Mouse (Mus musculus) forebrain, embryonic 15.5 days (tissue): ENCODE data around the gene Sytl1. TPM values are rescaled to one million over a fixed set of nuclear protein-coding genes. Genes with fewer than 3 reads are reported as not detected.

ENCODE experiments used
- ATAC-seq: fragments of 200-750 bp; cut with Nextera tagmentation; replicated peaks from 2 replicates; pipeline ENCODE4 v1.8.0; 2017; ENCODE audit warnings: mild to moderate bottlenecking, moderate TSS enrichment, moderate library complexity
- H3K27ac ChIP-seq: fragments of 300-500 bp; sonication (generic); replicated peaks from 2 replicates; pipeline ENCODE4 v1.5.1; 2015; ENCODE audit warnings: mild to moderate bottlenecking, inconsistent platforms
- H3K27me3 ChIP-seq: fragments of 300-500 bp; sonication (generic); 2 replicates; pipeline ENCODE4 v1.6.1; 2015; ENCODE audit warnings: inconsistent platforms
- H3K36me3 ChIP-seq: fragments of 300-500 bp; sonication (generic); 2 replicates; pipeline ENCODE4 v1.6.1; 2015; ENCODE audit warnings: mild to moderate bottlenecking, inconsistent platforms
- H3K4me1 ChIP-seq: fragments of 300-500 bp; sonication (generic); 2 replicates; pipeline ENCODE4 v1.6.1; 2015; ENCODE audit warnings: inconsistent platforms
- H3K4me2 ChIP-seq: fragments of 300-500 bp; sonication (generic); replicated peaks from 2 replicates; pipeline ENCODE4 v1.6.1; 2015; ENCODE audit warnings: mild to moderate bottlenecking, inconsistent platforms
- H3K4me3 ChIP-seq: fragments of 300-500 bp; sonication (generic); 2 replicates; pipeline ENCODE4 v1.5.1; 2015; ENCODE audit warnings: mild to moderate bottlenecking, inconsistent platforms
- H3K9ac ChIP-seq: fragments of 300-500 bp; sonication (generic); replicated peaks from 2 replicates; pipeline ENCODE4 v1.6.1; 2015; ENCODE audit warnings: mild to moderate bottlenecking, inconsistent platforms
- H3K9me3 ChIP-seq: fragments of 300-500 bp; sonication (generic); 2 replicates; pipeline ENCODE4 v1.6.1; 2016; ENCODE audit warnings: inconsistent platforms
- WGBS: fragments of 180-500 bp; shearing (Covaris S2); methylation state at CpG from one replicate; pipeline ENCODE4 v1.1.7; 2015; ENCODE audit warnings: mixed read lengths; 5-methylcytosine and 5-hydroxymethylcytosine counted together
- polyA plus RNA-seq: library from polyadenylated mRNA; unstranded; fragments of >200 nt; fragmentation: Nextera tagmentation; extraction: Ambion mirVana; gene quantifications from 2 replicates; pipeline ENCODE4 v1.2.1, GENCODE M21; 2015

Gene Sytl1
- polyA plus RNA-seq, 1 experiment from 2014 or later = 0.29 TPM

DNA sequence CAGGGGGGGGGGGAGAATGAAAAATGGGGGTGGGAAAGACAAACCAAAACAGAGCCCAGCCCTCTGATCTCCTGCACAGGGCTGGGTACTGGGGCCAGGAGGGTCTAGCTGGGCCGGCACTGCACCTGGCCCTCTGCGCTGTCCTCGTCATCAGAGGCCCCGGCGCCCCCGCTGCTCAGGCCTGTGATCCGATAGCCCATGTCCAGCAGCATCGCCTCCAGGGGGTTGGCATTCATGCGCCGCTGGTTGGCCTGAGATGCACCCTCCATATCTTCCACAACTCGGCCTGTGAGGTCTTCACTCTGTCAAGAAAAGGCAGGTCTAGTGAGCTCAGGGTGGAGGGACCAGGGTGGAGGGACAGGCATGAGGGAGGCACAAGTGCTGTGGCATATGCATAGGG is 31.2 kb upstream of the Sytl1 start:
- Histone ChIP-seq H3K4me2 (no peak overlapping the region), H3K27me3 (no peaks in the 10 kb centered on the region), H3K9ac (no peak overlapping the region), H3K4me3 (no peak overlapping the region), H3K36me3 (peaks cover 22% of the 10 kb centered on the region), H3K9me3 (no peaks in the 10 kb centered on the region), H3K27ac (no peak overlapping the region), H3K4me1 (peaks cover 33% of the 10 kb centered on the region)
- no peak for ATAC-seq
- WGBS = 43% methylated on average over 11 of the region's 11 CpGs

DNA sequence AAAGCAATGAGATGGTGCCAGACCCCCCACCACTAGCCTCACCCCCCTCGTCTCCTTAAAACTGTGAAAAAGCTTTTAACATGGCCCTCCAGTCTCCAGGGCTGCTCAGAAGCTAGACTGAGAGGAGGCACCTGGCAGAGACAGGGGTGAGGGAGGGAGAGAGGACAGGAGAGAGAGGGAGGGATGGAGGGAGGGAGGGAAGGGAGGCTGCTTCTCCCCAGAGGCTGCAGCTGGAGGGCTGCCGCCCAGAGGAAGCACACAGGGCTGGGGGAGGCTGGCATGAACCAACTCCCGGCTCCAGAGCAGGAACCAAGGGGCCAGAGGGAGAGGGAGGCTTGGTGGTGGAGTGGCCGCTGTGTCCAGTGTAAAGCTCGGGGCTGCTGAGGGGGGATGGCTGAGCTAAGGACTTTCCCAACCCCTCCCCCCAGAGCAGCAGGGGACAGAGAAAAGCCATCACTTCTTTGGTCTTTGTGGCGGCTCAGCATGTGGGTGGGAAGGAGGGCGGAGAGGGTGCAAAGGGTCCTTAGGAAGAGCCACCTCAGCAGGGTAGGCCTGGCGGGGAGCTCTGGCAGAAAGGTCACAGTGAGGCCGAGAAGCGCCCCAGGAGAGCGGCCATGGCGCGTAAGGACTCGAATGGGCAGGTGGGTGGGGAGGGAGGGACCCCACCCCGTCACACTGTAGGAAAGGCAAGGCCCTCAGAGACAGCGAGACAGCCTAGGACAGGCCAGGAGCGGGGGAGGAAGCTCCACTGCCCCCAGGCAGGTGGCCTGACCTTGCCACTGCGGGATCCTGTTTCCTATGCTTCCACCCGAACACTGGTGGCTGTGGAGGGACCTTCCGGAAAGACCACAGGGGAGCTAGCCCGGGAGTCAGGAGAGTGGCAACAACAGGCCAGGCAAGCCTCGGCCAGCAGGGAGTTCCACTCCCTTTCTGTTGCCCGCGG is 30.3 kb upstream of the Sytl1 start:
- Histone ChIP-seq H3K27me3 (no peaks in the 10 kb centered on the region), H3K36me3 (peaks cover 22% of the 10 kb centered on the region), H3K4me2 (no peak overlapping the region), H3K4me3 (no peak overlapping the region), H3K9ac (no peak overlapping the region), H3K4me1 (peaks cover 24% of the 10 kb centered on the region), H3K9me3 (no peaks in the 10 kb centered on the region), H3K27ac (peak overlapping the region; percentile 57)
- ATAC-seq = peak; percentile 53
- WGBS = 14% methylated on average over 24 of the region's 24 CpGs

DNA sequence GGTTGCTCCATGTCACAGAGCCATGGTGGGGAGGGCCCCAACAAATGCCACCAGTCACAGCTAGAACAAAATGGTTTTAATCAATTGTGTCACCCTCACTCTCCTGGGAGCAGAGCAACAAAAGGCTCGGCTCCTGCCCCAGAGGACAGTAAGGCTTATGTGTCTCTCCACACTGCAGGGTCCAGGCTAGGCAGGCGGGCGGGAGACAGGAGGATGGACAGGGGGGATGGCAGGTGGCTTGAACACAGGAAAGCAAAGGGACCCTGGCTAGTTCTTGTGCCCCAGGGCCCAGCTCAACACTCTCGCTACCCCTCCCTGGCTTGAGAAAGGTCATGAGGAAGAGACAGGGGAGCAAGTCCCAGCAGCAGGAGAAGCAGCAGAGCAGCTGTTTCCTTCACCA is 29.5 kb upstream of the Sytl1 start:
- Histone ChIP-seq H3K27ac (peak overlapping the region; percentile 57; the same call in 1 of the 2 replicates), H3K27me3 (no peaks in the 10 kb centered on the region), H3K9ac (no peak overlapping the region), H3K4me1 (peaks cover 16% of the 10 kb centered on the region), H3K9me3 (no peaks in the 10 kb centered on the region), H3K4me2 (no peak overlapping the region), H3K36me3 (peaks cover 22% of the 10 kb centered on the region), H3K4me3 (no peak overlapping the region)
- WGBS = 63% methylated on average over 4 of the region's 4 CpGs
- ATAC-seq = no peak

DNA sequence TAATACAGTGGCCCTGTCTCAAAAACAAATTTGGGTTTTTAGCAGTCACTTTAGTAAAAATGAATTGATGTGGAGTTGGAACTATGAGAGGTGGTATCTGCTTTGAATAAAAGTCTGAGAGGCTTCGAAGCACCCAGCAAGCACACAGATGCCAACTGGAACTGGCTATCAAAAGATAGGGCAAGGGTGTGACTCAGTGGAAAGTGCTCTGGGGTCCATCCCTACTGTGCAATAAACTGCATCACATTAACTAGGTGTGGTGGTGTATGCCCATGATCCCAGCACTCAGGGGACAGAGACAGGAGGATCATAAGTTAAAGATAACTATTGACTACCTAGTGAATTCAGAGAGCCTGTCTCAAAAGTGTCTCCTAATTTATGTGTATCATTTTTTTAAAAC is 28.3 kb upstream of the Sytl1 start:
- Histone ChIP-seq H3K4me2 (no peak overlapping the region), H3K4me1 (peaks cover 15% of the 10 kb centered on the region; the same call in 1 of the 2 replicates), H3K36me3 (peaks cover 17% of the 10 kb centered on the region), H3K27ac (no peak overlapping the region), H3K4me3 (no peak overlapping the region), H3K9me3 (no peaks in the 10 kb centered on the region), H3K9ac (no peak overlapping the region), H3K27me3 (no peaks in the 10 kb centered on the region)
- WGBS = 95% methylated on average over 1 of the region's 1 CpGs
- ATAC-seq = no peak

DNA sequence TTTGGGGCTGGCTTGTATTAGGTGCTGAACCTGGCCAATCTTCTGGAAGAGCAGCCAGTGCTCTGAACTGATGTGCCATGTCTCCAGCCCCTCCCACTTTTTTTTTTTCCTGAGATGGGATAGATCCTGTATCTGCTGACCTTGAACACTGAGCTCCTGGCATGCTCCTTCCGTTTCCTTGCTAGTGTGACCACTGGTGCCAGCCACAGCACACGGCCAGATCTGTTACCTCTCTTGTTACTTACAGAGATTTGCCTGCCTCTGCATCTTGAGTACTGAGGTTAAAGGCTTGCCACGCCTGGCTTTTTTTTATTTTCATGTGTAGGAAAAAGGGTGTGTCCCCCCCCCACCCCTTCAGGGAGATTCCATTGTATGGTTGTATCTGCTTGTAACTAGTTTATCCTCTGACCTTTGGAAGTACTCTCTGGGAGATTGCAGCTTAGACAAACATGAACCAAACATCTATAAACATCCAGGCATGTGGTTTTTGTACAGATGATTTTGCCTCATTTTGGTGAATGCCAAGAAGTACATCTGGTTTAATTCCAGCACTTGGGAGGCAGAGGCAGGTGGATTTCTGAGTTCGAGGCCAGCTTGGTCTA is 23.7 kb upstream of the Sytl1 start:
- H3K27ac ChIP-seq = no peak overlapping the region
- no peak overlapping the region for H3K4me3 ChIP-seq
- H3K9me3 ChIP-seq = no peaks in the 10 kb centered on the region
- WGBS = 85% methylated on average over 4 of the region's 4 CpGs
- no peak for ATAC-seq
- H3K9ac ChIP-seq = no peak overlapping the region
- peaks cover 13% of the 10 kb centered on the region for H3K4me1 ChIP-seq
- H3K27me3 ChIP-seq = no peaks in the 10 kb centered on the region
- no peak overlapping the region for H3K4me2 ChIP-seq
- H3K36me3 ChIP-seq = no peaks in the 10 kb centered on the region

DNA sequence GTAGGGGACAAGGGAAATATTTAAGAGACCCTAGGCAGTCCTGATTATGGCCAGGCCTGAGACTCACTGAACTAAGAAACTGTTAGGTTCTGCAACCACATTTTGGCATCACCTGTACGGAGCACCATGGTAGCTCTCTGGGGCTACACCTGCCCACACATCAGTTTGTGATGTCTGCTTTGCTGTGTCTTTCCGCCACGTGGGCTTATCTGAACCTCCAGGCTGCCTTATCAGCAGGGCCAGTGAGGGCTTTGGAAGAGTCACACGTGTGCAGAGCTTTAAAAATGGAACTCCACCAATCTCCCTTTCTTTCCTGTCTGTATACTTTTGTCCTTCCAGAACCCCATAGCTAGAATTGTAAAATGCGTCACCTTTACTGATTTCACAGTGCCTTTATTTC is 23.0 kb upstream of the Sytl1 start:
- Histone ChIP-seq H3K27ac (no peak overlapping the region), H3K9me3 (no peaks in the 10 kb centered on the region), H3K4me3 (no peak overlapping the region), H3K4me1 (peaks cover 18% of the 10 kb centered on the region), H3K9ac (no peak overlapping the region), H3K27me3 (no peaks in the 10 kb centered on the region), H3K4me2 (no peak overlapping the region), H3K36me3 (no peaks in the 10 kb centered on the region)
- no peak for ATAC-seq
- 83% methylated on average over 5 of the region's 5 CpGs for WGBS

DNA sequence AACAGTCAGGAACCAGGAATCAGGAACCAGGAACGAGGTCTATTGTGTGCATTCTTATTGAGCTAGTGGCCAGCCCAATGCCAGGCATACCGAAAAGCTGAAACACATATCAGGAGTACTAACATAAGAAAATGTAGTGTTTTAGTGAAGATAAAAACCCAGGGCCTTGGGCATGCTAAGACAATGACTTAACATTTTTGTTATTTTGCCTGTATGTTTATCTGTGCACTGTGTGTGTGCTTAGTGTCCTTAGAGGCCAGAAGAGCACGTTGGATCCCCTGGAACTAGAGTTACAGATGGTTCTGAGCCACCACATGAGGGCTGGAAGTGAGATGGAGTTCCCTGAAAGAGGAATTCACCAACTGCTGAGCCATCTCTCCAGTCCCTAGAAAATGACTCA is 22.4 kb upstream of the Sytl1 start:
- 78% methylated on average over 3 of the region's 3 CpGs for WGBS
- Histone ChIP-seq H3K27ac (no peak overlapping the region), H3K9me3 (no peaks in the 10 kb centered on the region), H3K4me2 (no peak overlapping the region), H3K4me3 (no peak overlapping the region), H3K4me1 (peaks cover 19% of the 10 kb centered on the region), H3K27me3 (no peaks in the 10 kb centered on the region), H3K9ac (no peak overlapping the region), H3K36me3 (no peaks in the 10 kb centered on the region)
- no peak for ATAC-seq

DNA sequence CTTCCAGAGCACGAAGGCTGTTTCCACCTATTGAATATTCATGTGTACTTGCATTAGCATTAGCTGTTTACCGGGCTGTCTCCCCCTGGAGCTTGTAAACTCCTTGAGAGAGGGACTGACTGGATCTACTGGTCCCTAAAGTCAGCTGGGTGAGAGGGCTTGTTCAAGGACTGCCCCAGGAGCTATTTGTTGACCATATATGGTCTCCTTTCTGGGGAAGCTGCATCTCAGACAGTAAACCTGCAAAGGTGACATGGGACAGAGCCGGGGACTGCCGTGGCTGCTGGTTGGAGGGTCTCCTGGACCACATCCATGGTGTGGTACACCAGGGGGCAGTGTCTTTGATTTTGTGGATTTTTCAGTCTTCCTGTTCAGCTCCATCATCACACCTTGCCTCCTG is 19.7 kb upstream of the Sytl1 start:
- Histone ChIP-seq H3K36me3 (no peaks in the 10 kb centered on the region), H3K4me2 (no peak overlapping the region), H3K9me3 (no peaks in the 10 kb centered on the region), H3K4me3 (no peak overlapping the region), H3K27ac (peak overlapping the region; percentile 77), H3K4me1 (peaks cover 28% of the 10 kb centered on the region), H3K9ac (no peak overlapping the region), H3K27me3 (no peaks in the 10 kb centered on the region)
- ATAC-seq = no peak
- WGBS = 30% methylated on average over 4 of the region's 4 CpGs

DNA sequence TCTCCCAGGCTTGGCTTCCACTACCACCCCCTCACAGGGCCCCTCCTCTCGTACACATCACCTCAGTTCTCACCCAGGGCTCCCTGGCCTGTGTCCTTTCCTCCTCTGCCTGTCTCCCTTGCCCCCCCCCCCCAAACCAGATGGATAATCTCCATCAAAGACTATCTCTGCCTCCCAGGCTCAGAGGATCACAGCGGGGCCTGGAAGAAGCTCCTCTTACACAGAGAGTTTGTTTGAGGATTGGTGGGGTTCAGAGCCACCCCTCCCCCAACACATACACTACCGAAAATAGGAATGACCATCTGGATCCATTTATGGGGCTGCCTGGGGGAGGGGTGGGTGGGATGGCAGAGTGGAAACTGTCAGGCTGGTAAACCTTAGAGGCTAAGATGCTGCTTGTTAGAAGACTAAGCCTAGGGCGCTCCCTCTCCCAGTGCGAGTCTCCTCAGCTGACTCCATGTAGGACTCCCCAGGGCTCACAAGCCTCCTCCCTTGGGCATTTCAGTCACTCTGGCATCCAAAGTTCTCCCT is 19.1 kb upstream of the Sytl1 start:
- Histone ChIP-seq H3K27me3 (no peaks in the 10 kb centered on the region), H3K9ac (no peak overlapping the region), H3K9me3 (no peaks in the 10 kb centered on the region), H3K36me3 (no peaks in the 10 kb centered on the region), H3K27ac (peak overlapping the region; percentile 77), H3K4me2 (no peak overlapping the region; the same call in 1 of the 2 replicates), H3K4me1 (peaks cover 28% of the 10 kb centered on the region), H3K4me3 (no peak overlapping the region)
- no peak for ATAC-seq
- WGBS = 32% methylated on average over 5 of the region's 5 CpGs

DNA sequence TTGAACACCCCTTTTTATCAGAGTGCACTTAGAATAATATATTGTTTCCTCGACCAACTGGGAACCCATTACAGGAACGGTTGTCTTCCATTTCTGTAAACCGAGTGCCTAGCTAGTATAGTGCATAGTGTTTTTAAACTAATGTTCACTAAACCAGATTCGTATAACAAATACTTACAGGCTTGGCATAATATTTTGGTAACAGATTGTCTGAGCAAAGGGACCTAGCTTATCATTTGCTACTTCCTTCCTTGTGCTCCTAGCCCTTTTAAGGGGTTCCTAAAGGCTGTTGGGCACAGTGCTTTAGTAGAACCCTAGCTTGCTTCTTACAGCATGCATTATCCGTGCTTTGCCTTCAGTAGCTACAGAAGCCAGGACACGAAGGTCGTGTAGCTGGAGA is 18.6 kb upstream of the Sytl1 start:
- Histone ChIP-seq H3K27me3 (no peaks in the 10 kb centered on the region), H3K4me1 (peaks cover 33% of the 10 kb centered on the region), H3K36me3 (no peaks in the 10 kb centered on the region), H3K4me3 (no peak overlapping the region), H3K27ac (peak overlapping the region; percentile 77), H3K9me3 (no peaks in the 10 kb centered on the region), H3K9ac (no peak overlapping the region), H3K4me2 (no peak overlapping the region)
- no peak for ATAC-seq
- 38% methylated on average over 7 of the region's 7 CpGs for WGBS

DNA sequence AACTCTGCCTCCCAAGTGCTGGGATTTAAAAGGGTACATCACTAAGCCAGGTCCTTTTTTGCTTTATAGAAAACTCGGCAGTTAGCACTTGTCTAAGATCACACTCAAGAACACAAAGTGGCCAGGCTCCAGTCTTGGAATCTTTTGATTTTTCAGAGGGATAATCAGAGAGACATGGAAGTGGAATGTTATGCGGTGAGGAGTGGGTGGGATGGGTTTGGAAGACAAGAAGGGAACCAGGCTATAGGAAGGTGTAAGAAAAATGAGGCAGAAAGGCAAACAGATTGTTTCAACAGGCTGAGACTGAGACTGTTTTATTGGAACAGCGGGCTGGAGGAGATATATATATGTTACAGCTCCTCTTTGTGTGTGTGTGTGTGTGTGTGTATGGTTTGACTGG is 15.6 kb upstream of the Sytl1 start:
- H3K4me1 ChIP-seq = peaks cover 44% of the 10 kb centered on the region
- H3K27me3 ChIP-seq = no peaks in the 10 kb centered on the region
- 89% methylated on average over 3 of the region's 3 CpGs for WGBS
- H3K36me3 ChIP-seq = 0 out of 2 replicates have a peak, but pooled peaks cover 2% of the 10 kb centered on the region
- H3K9ac ChIP-seq = peak overlapping the region; percentile 78; the same call in 1 of the 2 replicates
- H3K4me3 ChIP-seq = peak overlapping the region; percentile 60
- H3K4me2 ChIP-seq = peak overlapping the region; percentile 57
- H3K9me3 ChIP-seq = no peaks in the 10 kb centered on the region
- peak overlapping the region; percentile 91 for H3K27ac ChIP-seq
- no peak for ATAC-seq

DNA sequence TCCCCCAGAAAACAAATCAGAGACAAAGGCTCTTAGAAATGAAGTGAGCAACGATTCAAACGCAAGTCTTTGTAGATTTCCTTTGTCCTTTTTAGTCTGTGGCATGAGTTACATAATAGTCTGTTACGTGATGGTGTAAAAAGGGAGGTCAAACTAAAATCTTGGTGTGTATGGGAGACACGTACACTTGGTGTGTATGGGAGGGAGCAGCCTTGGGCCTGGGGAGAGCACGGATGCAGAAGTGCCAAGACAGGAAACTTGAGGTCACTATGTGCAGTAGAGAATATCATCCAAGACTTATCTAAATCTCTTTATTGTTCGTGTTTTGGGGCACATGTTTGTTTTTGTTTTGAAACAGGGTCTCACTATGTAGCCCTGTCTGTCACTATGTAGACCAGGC is 15.2 kb upstream of the Sytl1 start:
- Histone ChIP-seq H3K27ac (peak overlapping the region; percentile 91), H3K4me3 (peak overlapping the region; percentile 60), H3K36me3 (0 out of 2 replicates have a peak, but pooled peaks cover 2% of the 10 kb centered on the region), H3K4me1 (peaks cover 44% of the 10 kb centered on the region), H3K4me2 (peak overlapping the region; percentile 57), H3K9me3 (no peaks in the 10 kb centered on the region), H3K27me3 (no peaks in the 10 kb centered on the region), H3K9ac (peak overlapping the region; percentile 78)
- peak; percentile 30; the same call in 1 of the 2 replicates for ATAC-seq
- 27% methylated on average over 6 of the region's 6 CpGs for WGBS
